Mouse (Mus musculus) heart, adult 11 months (tissue): ENCODE measurements at regions not wholly inside any gene's neighbourhood (a gene's known extent, or its start where the extent isn't known, plus 50 kb on each side); places are given as distances from the start of the nearest gene placed in this dataset.

Experiments used
- DNase-seq: peaks from one replicate; pipeline ENCODE4 v3.0.0; 2022

GRCm38 (mm10) chr13:71135940-71136632, 294.5 kb upstream of the Adamts16 start:
- no peak for DNase-seq

- peak; percentile 24 for DNase-seq
Observed at GRCm38 (mm10) chr13:71121484-71121883, 279.9 kb upstream of the Adamts16 start.

- peak; percentile 45 for DNase-seq
Observed at GRCm38 (mm10) chr13:71108175-71108574, 266.6 kb upstream of the Adamts16 start.

- DNase-seq: peak; percentile 87
Observed at GRCm38 (mm10) chr13:71105229-71105838, 263.7 kb upstream of the Adamts16 start.

GRCm38 (mm10) chr13:71104419-71105228, 263.0 kb upstream of the Adamts16 start:
- DNase-seq: peak; percentile 64

GRCm38 (mm10) chr13:71084301-71084700, 242.7 kb upstream of the Adamts16 start:
- no peak for DNase-seq

- DNase-seq: peak; percentile 49
Observed at GRCm38 (mm10) chr13:71075916-71076315, 234.3 kb upstream of the Adamts16 start.

GRCm38 (mm10) chr13:71074012-71074411, 232.4 kb upstream of the Adamts16 start:
- DNase-seq: no peak

GRCm38 (mm10) chr13:71068757-71069201, 227.2 kb upstream of the Adamts16 start:
- DNase-seq: no peak

GRCm38 (mm10) chr13:71068011-71068410, 226.4 kb upstream of the Adamts16 start:
- no peak for DNase-seq

- no peak for DNase-seq
Observed at GRCm38 (mm10) chr13:71065568-71065967, 224.0 kb upstream of the Adamts16 start.

GRCm38 (mm10) chr13:71064590-71065307, 223.1 kb upstream of the Adamts16 start:
- no peak for DNase-seq

GRCm38 (mm10) chr13:71053361-71054264, 212.0 kb upstream of the Adamts16 start:
- DNase-seq: no peak

GRCm38 (mm10) chr13:71050646-71051045, 209.0 kb upstream of the Adamts16 start:
- no peak for DNase-seq

- no peak for DNase-seq
Observed at GRCm38 (mm10) chr13:71036000-71036399, 194.4 kb upstream of the Adamts16 start.

GRCm38 (mm10) chr13:71034926-71035687, 193.5 kb upstream of the Adamts16 start:
- no peak for DNase-seq

GRCm38 (mm10) chr13:71008216-71008615, 166.6 kb upstream of the Adamts16 start:
- DNase-seq: no peak

GRCm38 (mm10) chr13:71006117-71006516, 164.5 kb upstream of the Adamts16 start:
- no peak for DNase-seq

GRCm38 (mm10) chr13:71003517-71003916, 161.9 kb upstream of the Adamts16 start:
- no peak for DNase-seq

- no peak for DNase-seq
Observed at GRCm38 (mm10) chr13:71001278-71001677, 159.7 kb upstream of the Adamts16 start.

GRCm38 (mm10) chr13:71000422-71001008, 158.9 kb upstream of the Adamts16 start:
- no peak for DNase-seq
